Mouse (Mus musculus): ENCODE results near the gene Crhr2. TPM values are rescaled to one million over a fixed set of nuclear protein-coding genes. Genes with fewer than 3 reads are reported as not detected.

Gene Crhr2
- total and polyA plus RNA-seq, 3 experiments = not detected

DNA sequence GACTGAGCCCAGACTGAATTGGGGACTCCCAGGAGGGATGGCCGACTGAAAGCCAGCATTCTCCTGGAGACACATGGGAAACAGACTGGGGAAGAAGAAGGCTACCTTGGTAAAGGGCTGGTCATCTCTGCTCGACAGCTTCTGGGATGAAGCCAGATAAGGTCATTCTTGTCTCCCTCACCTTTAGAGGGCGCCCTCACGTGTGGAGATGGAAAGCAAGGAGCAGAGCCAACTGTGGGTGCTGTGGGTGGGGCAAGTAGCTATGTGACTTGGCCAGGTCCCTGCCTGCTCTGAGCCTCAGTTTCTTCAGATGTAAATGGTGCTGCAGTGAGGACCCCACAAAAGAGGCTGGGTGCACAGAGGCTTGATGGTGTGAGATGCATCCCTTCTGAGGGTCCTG is 42.2 kb downstream of the Crhr2 start:
- H3K27ac ChIP-seq (ENCODE audit: insufficient read depth, low read depth) = no peak overlapping the region
- H3K9me3 ChIP-seq (replicated peaks; ENCODE audit: low read length) = no peaks in the 10 kb centered on the region
- peak in 1 of 2 experiments; percentile 55; a peak in 2 of 4 replicates for TF ChIP-seq CTCF (conservative IDR thresholded peaks at IDR 0.05 in 1 of 2, IDR thresholded peaks at IDR 0.05 in 1 of 2; ENCODE audit: low read depth in 2 of 2, low read length in 2 of 2)
- TF ChIP-seq POLR2A (IDR thresholded peaks at IDR 0.05; ENCODE audit: low read depth, low read length) = no peak
- TF ChIP-seq SMC3 (IDR thresholded peaks at IDR 0.05; ENCODE audit: low read depth, low read length) = peak; percentile 32
- peak; percentile 17 for TF ChIP-seq RAD21 (IDR thresholded peaks at IDR 0.05; ENCODE audit: low read depth, low read length)
- dilution Hi-C loops (cut with MboI; ENCODE audit: extremely low pct_ligation_motif_present, extremely low pct_unique_long_range_greater_than_20kb, low sequenced_read_pairs) (no loop called here), in situ Hi-C loops (cut with MboI; ENCODE audit: low pct_ligation_motif_present, low pct_unique_long_range_greater_than_20kb, low sequenced_read_pairs) (no loop called here)
- no peak overlapping the region for H3K9ac ChIP-seq (ENCODE audit: insufficient read depth, low read depth)
- DNase-seq (ENCODE audit: extremely low read depth) = no peak
- H3K4me1 ChIP-seq (ENCODE audit: control insufficient read depth in 1 of 2, insufficient read depth in 2 of 2) = peaks cover 0 to 8% of the 10 kb centered on the region in 2 experiments; a peak in 3 of 4 replicates
- H3K27me3 ChIP-seq (replicated peaks) = peaks cover 1% of the 10 kb centered on the region
- no peaks in the 10 kb centered on the region for H3K79me2 ChIP-seq (replicated peaks; ENCODE audit: control insufficient read depth, extremely low read depth, insufficient read depth, poor library complexity, severe bottlenecking)
- no peak overlapping the region for H3K4me2 ChIP-seq (ENCODE audit: insufficient read depth, low read depth, poor library complexity, severe bottlenecking)
- no peaks in the 10 kb centered on the region for H3K36me3 ChIP-seq (replicated peaks in 1 of 2; ENCODE audit: control insufficient read depth in 1 of 2, insufficient read depth in 1 of 2, low read length in 1 of 2)
- no peak overlapping the region for H3K4me3 ChIP-seq (replicated peaks in 1 of 3; ENCODE audit: low read depth in 2 of 3, low read length in 2 of 3, poor library complexity in 1 of 3)

GRCm38 (mm10) chr6:55087355-55087754 is 45.5 kb downstream of the Crhr2 start:
- H3K27me3 ChIP-seq (replicated peaks) = peaks cover 1% of the 10 kb centered on the region
- H3K4me1 ChIP-seq (ENCODE audit: control insufficient read depth in 1 of 2, insufficient read depth in 2 of 2) = peaks cover 6 to 27% of the 10 kb centered on the region in 2 experiments; a peak in 3 of 4 replicates
- TF ChIP-seq MEF2A (IDR thresholded peaks at IDR 0.05; ENCODE audit: borderline replicate concordance, low read depth, low read length) = no peak
- H3K36me3 ChIP-seq (replicated peaks in 1 of 2; ENCODE audit: control insufficient read depth in 1 of 2, insufficient read depth in 1 of 2, low read length in 1 of 2) = no peaks in the 10 kb centered on the region
- in situ Hi-C loops (cut with MboI; ENCODE audit: low pct_ligation_motif_present, low pct_unique_long_range_greater_than_20kb, low sequenced_read_pairs) = no loop called here
- no peak overlapping the region for H3K9ac ChIP-seq (ENCODE audit: insufficient read depth, low read depth)
- no peak overlapping the region for H3K4me2 ChIP-seq (ENCODE audit: insufficient read depth, low read depth, poor library complexity, severe bottlenecking)
- H3K9me3 ChIP-seq (replicated peaks; ENCODE audit: low read length) = no peaks in the 10 kb centered on the region
- H3K79me2 ChIP-seq (replicated peaks; ENCODE audit: control insufficient read depth, extremely low read depth, insufficient read depth, poor library complexity, severe bottlenecking) = no peaks in the 10 kb centered on the region
- H3K27ac ChIP-seq (ENCODE audit: insufficient read depth, low read depth) = no peak overlapping the region
- dilution Hi-C loops (cut with MboI; ENCODE audit: extremely low pct_ligation_motif_present, extremely low pct_unique_long_range_greater_than_20kb, low sequenced_read_pairs) = no loop called here
- no peak overlapping the region for H3K4me3 ChIP-seq (replicated peaks in 1 of 3; ENCODE audit: low read depth in 2 of 3, low read length in 2 of 3, poor library complexity in 1 of 3)
- DNase-seq (ENCODE audit: extremely low read depth) = no peak

DNA sequence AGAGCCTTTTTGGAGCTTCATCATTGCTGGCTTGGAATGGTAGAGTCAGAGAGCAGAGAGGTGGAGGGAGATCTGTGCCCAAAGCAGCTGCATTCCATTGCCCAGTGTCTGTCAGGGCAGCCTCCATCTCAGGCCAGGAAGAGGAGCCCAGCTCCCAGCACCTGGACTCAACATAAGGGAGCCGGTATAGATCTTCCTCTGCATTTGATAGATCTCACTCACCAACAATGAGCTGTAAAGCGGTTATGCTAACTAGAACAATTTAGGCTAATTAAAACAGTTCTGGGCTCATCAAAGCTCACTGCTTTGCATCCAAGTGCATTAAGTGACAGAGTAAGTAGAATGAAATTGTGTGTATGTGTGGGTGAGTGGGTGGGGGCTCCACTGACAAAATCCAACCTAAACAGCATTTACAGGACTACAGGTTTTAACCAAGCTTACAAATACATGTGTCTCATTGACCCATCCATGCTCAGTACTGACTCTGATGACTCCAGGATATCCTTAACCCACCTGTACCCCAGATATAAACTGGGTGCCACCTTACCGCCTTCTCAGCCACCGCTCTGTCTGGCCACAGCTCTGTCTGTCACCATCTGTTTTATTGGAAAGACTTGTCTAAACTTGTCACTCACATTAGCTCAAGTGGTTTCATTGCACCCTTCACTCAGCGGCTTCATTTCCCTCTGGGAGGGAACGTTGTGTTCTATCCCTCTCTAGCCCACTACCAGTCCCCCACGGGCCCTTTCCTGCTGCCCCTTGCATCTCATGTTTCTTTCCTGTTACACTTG is 50.4 kb downstream of the Crhr2 start:
- no peak overlapping the region for H3K27ac ChIP-seq (ENCODE audit: insufficient read depth, low read depth)
- in situ Hi-C loops (cut with MboI; ENCODE audit: low pct_ligation_motif_present, low pct_unique_long_range_greater_than_20kb, low sequenced_read_pairs) (no loop called here), dilution Hi-C loops (cut with MboI; ENCODE audit: extremely low pct_ligation_motif_present, extremely low pct_unique_long_range_greater_than_20kb, low sequenced_read_pairs) (no loop called here)
- no peaks in the 10 kb centered on the region for H3K9me3 ChIP-seq (replicated peaks; ENCODE audit: low read length)
- H3K4me3 ChIP-seq (replicated peaks in 1 of 3; ENCODE audit: low read depth in 2 of 3, low read length in 2 of 3, poor library complexity in 1 of 3) = no peak overlapping the region
- TF ChIP-seq ZC3H11A (IDR thresholded peaks at IDR 0.05; ENCODE audit: low read depth, low read length) (no peak), SMC3 (IDR thresholded peaks at IDR 0.05; ENCODE audit: low read depth, low read length) (no peak), ZMIZ1 (IDR thresholded peaks at IDR 0.05; ENCODE audit: low read depth, low read length) (no peak), CTCF (conservative IDR thresholded peaks at IDR 0.05 in 1 of 2, IDR thresholded peaks at IDR 0.05 in 1 of 2; ENCODE audit: low read depth in 2 of 2, low read length in 2 of 2) (no peak), USF1 (IDR thresholded peaks at IDR 0.05; ENCODE audit: low read depth, low read length) (no peak), TCF12 (IDR thresholded peaks at IDR 0.05; ENCODE audit: low read depth, low read length) (no peak), JUND (conservative IDR thresholded peaks at IDR 0.05; ENCODE audit: low read depth, low read length) (no peak)
- no peaks in the 10 kb centered on the region for H3K79me2 ChIP-seq (replicated peaks; ENCODE audit: control insufficient read depth, extremely low read depth, insufficient read depth, poor library complexity, severe bottlenecking)
- H3K27me3 ChIP-seq (replicated peaks) = no peaks in the 10 kb centered on the region
- H3K36me3 ChIP-seq (replicated peaks in 1 of 2; ENCODE audit: control insufficient read depth in 1 of 2, insufficient read depth in 1 of 2, low read length in 1 of 2) = peaks cover 36 to 46% of the 10 kb centered on the region in 2 experiments
- H3K4me2 ChIP-seq (ENCODE audit: insufficient read depth, low read depth, poor library complexity, severe bottlenecking) = no peak overlapping the region
- H3K9ac ChIP-seq (ENCODE audit: insufficient read depth, low read depth) = no peak overlapping the region
- H3K4me1 ChIP-seq (ENCODE audit: control insufficient read depth in 1 of 2, insufficient read depth in 2 of 2) = peaks cover 6 to 34% of the 10 kb centered on the region in 2 experiments; a peak in 3 of 4 replicates
- no peak for DNase-seq (ENCODE audit: extremely low read depth)

Measured in CH12.LX (cell line).